Mouse (Mus musculus) heart, embryonic 16.5 days (tissue): ENCODE data around the gene Kctd11. TPM values are rescaled to one million over a fixed set of nuclear protein-coding genes. Genes with fewer than 3 reads are reported as not detected.

Experiments
- ATAC-seq: fragments of 200-750 bp; cut with Nextera tagmentation; replicated peaks from 2 replicates; pipeline ENCODE4 v1.8.0; 2017; ENCODE audit warnings: moderate number of reproducible peaks; ENCODE audit not compliant: insufficient read depth, low FRiP score; ENCODE audit errors: extremely low read depth
- H3K27ac ChIP-seq: fragments of 300-500 bp; sonication (generic); 2 replicates; pipeline ENCODE4 v1.5.1; 2014; ENCODE audit warnings: mild to moderate bottlenecking, low read length, control low read depth, moderate library complexity
- H3K27me3 ChIP-seq: fragments of 300-500 bp; sonication (generic); 2 replicates; pipeline ENCODE4 v1.6.1; 2014; ENCODE audit warnings: low read length, mixed read lengths; ENCODE audit not compliant: control insufficient read depth, insufficient read depth
- H3K36me3 ChIP-seq: fragments of 300-500 bp; sonication (generic); 2 replicates; pipeline ENCODE4 v1.6.1; 2014; ENCODE audit not compliant: control insufficient read depth, insufficient read depth
- H3K4me1 ChIP-seq: fragments of 300-500 bp; sonication (generic); 2 replicates; pipeline ENCODE4 v1.6.1; 2014; ENCODE audit warnings: low read length, mixed read lengths; ENCODE audit not compliant: control insufficient read depth, insufficient read depth
- H3K4me2 ChIP-seq: fragments of 300-500 bp; sonication (generic); 2 replicates; pipeline ENCODE4 v1.6.1; 2014; ENCODE audit warnings: low read depth, mild to moderate bottlenecking, control low read depth, low read length
- H3K4me3 ChIP-seq: fragments of 300-500 bp; sonication (generic); 2 replicates; pipeline ENCODE4 v1.5.1; 2014; ENCODE audit warnings: mild to moderate bottlenecking, control low read depth, low read length
- H3K9ac ChIP-seq: fragments of 300-500 bp; sonication (generic); 2 replicates; pipeline ENCODE4 v1.6.1; 2014; ENCODE audit warnings: low read length, control low read depth
- H3K9me3 ChIP-seq: fragments of 300-500 bp; sonication (generic); replicated peaks from 2 replicates; pipeline ENCODE4 v1.6.1; 2016; ENCODE audit warnings: low read length; ENCODE audit not compliant: control insufficient read depth
- WGBS: fragments of 180-500 bp; shearing (Covaris S2); extraction: QIAGEN DNeasy Blood & Tissue Kit; methylation state at CpG from one replicate; pipeline ENCODE4 v1.1.7; 2014; 5-methylcytosine and 5-hydroxymethylcytosine counted together
- polyA plus RNA-seq: library from polyadenylated mRNA; unstranded; fragments of >200 nt; fragmentation: Nextera tagmentation; extraction: Ambion mirVana; gene quantifications from 2 replicates; pipeline ENCODE4 v1.2.1, GENCODE M21; 2015

Gene Kctd11
- polyA plus RNA-seq, 1 experiment from 2014 or later: 3.9 TPM

- no peak overlapping the region for H3K4me2 ChIP-seq
- 41% methylated on average over 8 of the region's 8 CpGs for WGBS
- no peak overlapping the region for H3K27ac ChIP-seq
These were observed 5.9 kb upstream of the Kctd11 start for GRCm38 (mm10) chr11:69886907-69887635.

GRCm38 (mm10) chr11:69884663-69885062 lies 3.5 kb upstream of the Kctd11 start:
- peaks cover 18% of the 10 kb centered on the region for H3K4me1 ChIP-seq
- no peak overlapping the region for H3K27ac ChIP-seq
- no peaks in the 10 kb centered on the region for H3K9me3 ChIP-seq
- peak overlapping the region; percentile 12; the same call in 1 of the 2 replicates for H3K4me2 ChIP-seq
- 72% methylated on average over 8 of the region's 8 CpGs for WGBS
- H3K4me3 ChIP-seq: no peak overlapping the region
- no peak overlapping the region for H3K9ac ChIP-seq
- no peaks in the 10 kb centered on the region; the same call in 1 of the 2 replicates for H3K27me3 ChIP-seq
- H3K36me3 ChIP-seq: no peaks in the 10 kb centered on the region
- no peak for ATAC-seq

More at GRCm38 (mm10) chr11:69886907-69887635, 5.9 kb upstream of the Kctd11 start:
- Histone ChIP-seq H3K27me3 (peaks cover 11% of the 10 kb centered on the region), H3K4me3 (no peak overlapping the region), H3K9ac (no peak overlapping the region), H3K4me1 (peaks cover 12% of the 10 kb centered on the region), H3K9me3 (no peaks in the 10 kb centered on the region), H3K36me3 (no peaks in the 10 kb centered on the region)
- no peak for ATAC-seq

- Histone ChIP-seq H3K27ac (peak overlapping the region; percentile 12; the same call in 1 of the 2 replicates), H3K9ac (no peak overlapping the region), H3K27me3 (no peaks in the 10 kb centered on the region), H3K4me3 (no peak overlapping the region), H3K9me3 (no peaks in the 10 kb centered on the region), H3K36me3 (no peaks in the 10 kb centered on the region), H3K4me2 (peak overlapping the region; percentile 12; the same call in 1 of the 2 replicates), H3K4me1 (peaks cover 18% of the 10 kb centered on the region)
- no peak for ATAC-seq
- WGBS: 56% methylated on average over 9 of the region's 9 CpGs
These were observed 3.0 kb upstream of the Kctd11 start for GRCm38 (mm10) chr11:69884240-69884639.

GRCm38 (mm10) chr11:69883527-69884151 lies 2.4 kb upstream of the Kctd11 start:
- Histone ChIP-seq H3K4me2 (no peak overlapping the region), H3K9me3 (no peaks in the 10 kb centered on the region), H3K4me3 (no peak overlapping the region), H3K27ac (peak overlapping the region; percentile 12; the same call in 1 of the 2 replicates), H3K9ac (no peak overlapping the region), H3K27me3 (no peaks in the 10 kb centered on the region), H3K36me3 (no peaks in the 10 kb centered on the region), H3K4me1 (peaks cover 18% of the 10 kb centered on the region)
- no peak for ATAC-seq
- 74% methylated on average over 8 of the region's 8 CpGs for WGBS

GRCm38 (mm10) chr11:69883066-69883465 lies 1.9 kb upstream of the Kctd11 start:
- no peak overlapping the region for H3K9ac ChIP-seq
- H3K27ac ChIP-seq: no peak overlapping the region
- no peaks in the 10 kb centered on the region for H3K36me3 ChIP-seq
- no peaks in the 10 kb centered on the region for H3K27me3 ChIP-seq
- no peaks in the 10 kb centered on the region for H3K9me3 ChIP-seq
- ATAC-seq: no peak
- H3K4me1 ChIP-seq: peaks cover 18% of the 10 kb centered on the region
- H3K4me3 ChIP-seq: no peak overlapping the region
- no peak overlapping the region for H3K4me2 ChIP-seq
- 62% methylated on average over 4 of the region's 4 CpGs for WGBS

- ATAC-seq: no peak
- peak overlapping the region; percentile 69 for H3K4me3 ChIP-seq
- no peaks in the 10 kb centered on the region for H3K27me3 ChIP-seq
- peak overlapping the region; percentile 93 for H3K4me2 ChIP-seq
- H3K27ac ChIP-seq: peak overlapping the region; percentile 94
- H3K9me3 ChIP-seq: no peaks in the 10 kb centered on the region
- H3K9ac ChIP-seq: peak overlapping the region; percentile 81
- peaks cover 22% of the 10 kb centered on the region for H3K4me1 ChIP-seq
- WGBS: 59% methylated on average over 21 of the region's 21 CpGs
- no peaks in the 10 kb centered on the region for H3K36me3 ChIP-seq
These were observed 823 bp upstream of the Kctd11 start for GRCm38 (mm10) chr11:69881787-69882670.

- Histone ChIP-seq H3K9ac (peak overlapping the region; percentile 81), H3K9me3 (no peaks in the 10 kb centered on the region), H3K27ac (peak overlapping the region; percentile 94), H3K4me2 (peak overlapping the region; percentile 93), H3K36me3 (no peaks in the 10 kb centered on the region), H3K4me3 (peak overlapping the region; percentile 69), H3K4me1 (peaks cover 23% of the 10 kb centered on the region), H3K27me3 (no peaks in the 10 kb centered on the region)
- WGBS: 0% methylated on average over 18 of the region's 18 CpGs
- peak; percentile 52 for ATAC-seq
These were observed 727 bp downstream of the Kctd11 start for GRCm38 (mm10) chr11:69880506-69880852.

- no peaks in the 10 kb centered on the region for H3K36me3 ChIP-seq
- H3K4me2 ChIP-seq: peak overlapping the region; percentile 93
- peak overlapping the region; percentile 81 for H3K9ac ChIP-seq
- 53% methylated on average over 15 of the region's 15 CpGs for WGBS
- H3K9me3 ChIP-seq: no peaks in the 10 kb centered on the region
- no peak overlapping the region for H3K27ac ChIP-seq
- no peaks in the 10 kb centered on the region for H3K27me3 ChIP-seq
- H3K4me1 ChIP-seq: peaks cover 23% of the 10 kb centered on the region
- H3K4me3 ChIP-seq: peak overlapping the region; percentile 69
- no peak for ATAC-seq
These were observed 1.5 kb downstream of the Kctd11 start for GRCm38 (mm10) chr11:69879711-69880110.
